Mouse (Mus musculus) left cerebral cortex, adult 18-20 months (tissue): ENCODE measurements at regions not wholly inside any gene's neighbourhood (a gene's known extent, or its start where the extent isn't known, plus 50 kb on each side); places are given as distances from the start of the nearest gene placed in this dataset.

Experiments used
- DNase-seq, 2 experiments: peaks; one replicate each; pipeline ENCODE4 v3.0.0; 2021 to 2022; ENCODE audit warnings: low spot score in 2 of 2, mixed read lengths in 1 of 2

GRCm38 (mm10) chr1:129219098-129219497 is 54.0 kb upstream of the Thsd7b start:
- no peak for DNase-seq

- DNase-seq = no peak
These were observed 64.3 kb upstream of the Thsd7b start for GRCm38 (mm10) chr1:129208806-129209205.

DNA sequence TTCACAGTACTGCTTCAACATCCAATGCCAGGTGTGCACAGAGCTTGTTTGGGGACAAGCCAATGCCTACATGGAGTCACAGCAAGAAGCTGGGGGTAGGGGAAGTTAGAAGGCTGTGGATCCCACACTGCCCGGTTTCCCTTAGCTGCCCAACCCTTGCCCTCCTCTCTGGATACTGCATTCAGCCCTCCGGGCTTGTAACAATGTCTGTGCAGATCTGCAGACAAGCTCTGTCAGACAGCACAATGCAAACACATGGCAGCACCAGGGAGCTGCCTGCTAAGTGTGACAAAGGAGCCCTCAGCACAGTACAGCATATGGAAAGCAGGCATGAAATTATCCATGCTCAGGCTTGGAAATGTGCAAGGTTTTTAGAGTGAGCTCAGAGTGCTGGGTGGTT is 64.7 kb upstream of the Thsd7b start:
- peak; percentile 1 for DNase-seq

- DNase-seq = no peak
These were observed 65.4 kb upstream of the Thsd7b start for GRCm38 (mm10) chr1:129207674-129208073.

DNA sequence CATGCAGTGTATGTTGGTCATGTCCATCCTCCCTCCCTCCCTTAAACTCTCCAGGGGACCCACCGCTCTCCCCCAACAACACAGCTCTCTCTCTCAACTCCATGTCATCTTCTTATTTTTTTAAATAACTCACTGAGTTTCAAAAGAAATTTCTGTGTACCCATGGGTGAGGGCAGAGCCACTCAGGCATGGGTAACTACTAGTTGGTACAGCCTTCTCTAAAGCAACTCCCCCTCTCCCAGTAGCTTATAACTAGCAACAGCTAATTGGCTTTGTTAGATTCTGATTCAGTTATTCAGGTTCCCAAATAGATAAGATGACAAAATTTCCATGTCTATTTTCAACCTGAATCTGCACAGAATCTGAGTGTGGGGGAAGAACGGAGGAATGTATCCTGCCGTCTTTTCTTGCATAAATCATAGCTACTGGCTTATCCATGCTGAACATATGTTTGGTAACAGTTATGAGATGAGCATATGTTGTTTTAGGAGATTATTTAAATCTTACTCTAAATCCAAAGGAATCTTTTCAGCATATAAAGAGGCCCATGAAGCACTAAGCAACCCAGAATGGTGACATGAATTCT is 92.8 kb upstream of the Thsd7b start:
- peak in 1 of 2 experiments; percentile 6 for DNase-seq

GRCm38 (mm10) chr1:129169936-129170335 is 103.2 kb upstream of the Thsd7b start:
- DNase-seq = peak; percentile 59 to 71

DNA sequence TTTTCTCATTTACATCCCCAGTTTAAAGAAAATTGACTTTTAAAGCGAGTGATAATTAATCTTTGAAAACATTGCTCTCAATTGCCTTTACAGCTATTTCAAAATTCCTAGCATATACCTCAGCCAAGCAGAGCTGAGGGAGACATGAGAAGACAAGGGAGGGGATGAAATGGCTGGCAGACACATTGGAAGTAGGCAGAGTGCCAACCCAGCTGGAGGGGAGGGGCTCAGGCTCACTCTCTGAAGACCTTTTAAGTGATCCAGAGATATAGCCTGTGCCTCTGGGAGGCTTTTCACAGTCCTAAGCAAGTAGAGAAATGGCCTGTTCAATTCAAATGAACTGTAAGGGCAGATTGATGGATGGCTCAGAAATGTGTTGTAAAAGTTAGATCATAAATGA is 122.5 kb upstream of the Thsd7b start:
- DNase-seq = no peak

DNA sequence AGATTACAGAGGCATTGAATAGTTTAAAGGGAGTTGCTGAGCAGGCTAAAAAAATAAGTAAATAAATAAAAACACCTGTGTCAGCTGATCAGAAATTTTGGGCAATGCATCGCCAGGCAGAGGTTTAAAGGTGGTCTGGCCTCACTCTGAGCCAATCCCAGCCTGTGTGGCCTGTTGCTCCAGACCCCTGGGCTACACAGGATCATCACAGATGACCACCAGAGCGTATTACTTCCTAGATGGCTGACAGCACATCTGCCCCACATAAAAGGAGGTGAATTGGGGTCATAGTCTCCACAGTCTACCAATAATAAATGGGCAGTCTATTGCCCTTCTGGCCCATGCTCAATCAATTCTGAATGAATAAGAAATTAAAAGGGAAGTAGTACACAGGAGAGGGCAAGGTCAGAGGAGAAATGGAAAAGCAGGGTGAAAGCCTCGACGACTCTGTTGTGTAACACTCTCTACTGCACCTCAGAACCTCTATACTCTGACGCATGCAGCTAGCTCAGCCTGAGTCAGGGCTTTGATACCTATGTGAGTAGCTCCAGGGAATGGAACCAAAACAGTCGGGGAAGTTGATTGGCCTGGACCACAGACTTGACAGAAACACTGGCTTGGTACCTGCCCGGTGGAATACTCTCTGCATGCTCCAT is 124.2 kb upstream of the Thsd7b start:
- no peak for DNase-seq

DNA sequence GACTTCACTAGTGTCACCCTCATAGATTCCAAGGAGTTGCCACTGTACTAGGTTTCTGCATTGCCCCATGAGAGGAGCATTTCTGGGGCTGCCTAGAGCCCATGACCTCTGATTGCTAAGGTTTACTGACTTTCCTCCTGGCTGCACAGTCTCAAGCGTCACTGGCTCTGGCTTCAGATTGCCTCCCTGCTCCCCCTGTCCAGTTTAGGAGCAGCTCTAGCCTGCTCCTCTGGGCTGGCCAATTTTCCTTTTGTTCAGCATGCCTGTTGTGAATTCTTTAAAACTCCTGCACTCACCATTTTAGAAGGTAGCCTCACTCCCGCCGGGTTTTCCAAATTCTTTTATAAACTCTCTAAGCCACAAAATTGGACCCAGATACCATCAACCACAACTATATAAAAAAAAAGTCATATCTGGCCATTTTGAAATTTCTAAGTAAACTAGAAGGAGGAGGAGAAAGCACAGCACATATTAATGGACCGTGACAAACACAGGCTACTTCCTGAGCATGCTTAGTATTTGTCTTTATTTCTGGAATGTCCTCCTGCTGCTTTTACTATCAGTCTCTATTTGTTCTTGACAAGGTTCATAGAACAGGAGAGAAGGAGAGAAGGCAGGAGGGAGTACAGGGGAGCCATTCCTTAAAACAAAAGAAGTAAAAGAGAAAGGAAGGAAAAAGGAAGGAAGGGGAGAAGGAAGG is 126.6 kb upstream of the Thsd7b start:
- no peak for DNase-seq

DNA sequence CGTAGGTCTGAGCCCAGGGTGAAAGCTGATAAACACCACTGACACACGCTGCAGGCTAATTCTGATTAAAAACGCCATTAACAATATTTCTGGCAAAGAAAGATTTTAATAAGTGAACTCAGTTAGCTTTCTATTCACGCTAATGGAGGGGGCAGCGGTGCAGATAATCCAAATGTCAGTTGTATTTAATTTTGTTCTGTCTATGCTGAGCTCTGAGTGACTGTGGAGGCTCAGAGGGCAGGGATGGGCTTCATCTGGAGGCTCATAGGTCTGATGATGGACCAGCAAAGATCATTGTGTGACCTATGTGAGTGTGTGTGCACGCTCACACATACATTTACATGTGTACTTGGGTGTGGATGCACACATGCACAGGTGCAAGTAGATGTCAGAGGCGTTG is 134.3 kb upstream of the Thsd7b start:
- no peak for DNase-seq

- DNase-seq = no peak
These were observed 166.0 kb upstream of the Thsd7b start for GRCm38 (mm10) chr1:129106961-129107557.

DNA sequence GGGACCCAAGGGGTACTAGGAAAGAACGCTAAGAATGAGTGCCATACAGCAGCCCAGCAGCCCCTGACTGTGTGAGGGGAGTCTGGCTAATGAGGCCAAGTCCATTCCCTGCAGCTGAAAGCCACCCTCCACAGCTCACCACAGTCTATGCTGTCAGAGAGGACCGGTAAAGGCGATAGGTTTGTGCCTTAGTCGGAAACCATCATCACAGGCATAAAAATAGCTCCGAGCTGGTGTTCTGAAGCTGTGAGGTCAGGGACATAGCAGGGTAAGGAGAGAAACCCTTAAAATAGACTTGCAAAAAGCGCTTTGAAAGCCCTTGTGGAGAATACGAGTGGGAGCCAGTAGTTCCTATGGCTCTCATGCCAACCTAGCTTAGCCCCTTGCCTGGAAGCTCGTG is 172.1 kb upstream of the Thsd7b start:
- no peak for DNase-seq

- DNase-seq = no peak
These were observed 194.8 kb upstream of the Thsd7b start for GRCm38 (mm10) chr1:129078274-129078673.

DNA sequence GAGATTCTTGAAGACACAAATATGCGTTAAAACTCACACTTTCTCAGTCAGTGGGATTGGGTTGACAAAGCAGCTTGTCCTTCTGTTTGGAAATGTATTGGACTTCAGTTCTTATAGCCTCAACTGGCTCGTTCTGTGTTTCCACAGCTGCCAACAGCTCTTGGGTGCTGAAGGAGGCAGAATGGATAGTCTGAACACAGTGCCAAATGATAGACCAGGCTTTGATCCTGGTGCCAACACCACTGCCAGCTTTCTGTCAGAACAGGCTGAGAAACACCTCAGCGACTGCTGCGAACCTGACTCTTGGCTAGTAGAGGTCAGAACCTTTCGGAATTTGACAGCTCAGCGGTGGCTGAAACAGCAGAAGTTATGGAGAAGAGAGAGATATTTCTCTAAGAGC is 215.9 kb upstream of the Thsd7b start:
- DNase-seq = no peak

- DNase-seq = peak in 1 of 2 experiments; percentile 2
These were observed 217.8 kb upstream of the Thsd7b start for GRCm38 (mm10) chr1:129055252-129055651.

DNA sequence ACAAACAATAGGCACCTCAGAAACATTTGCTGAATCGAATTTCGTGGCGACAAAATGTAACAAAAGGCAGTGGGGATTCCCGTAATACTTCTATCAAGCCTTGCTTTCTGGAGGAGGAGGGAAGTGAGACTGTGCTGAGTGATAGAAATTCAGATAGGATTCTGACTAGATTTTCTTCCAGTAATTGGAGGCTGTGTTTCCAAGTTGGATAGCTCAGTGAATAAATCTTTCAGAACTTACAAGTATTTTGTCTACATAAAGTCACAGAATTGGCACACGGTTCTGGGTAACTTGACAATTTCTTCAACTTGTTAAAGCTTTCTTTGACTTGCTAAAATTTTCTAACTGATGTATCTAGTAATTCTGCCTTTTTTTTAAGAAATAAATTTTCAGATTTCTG is 239.4 kb upstream of the Thsd7b start:
- DNase-seq = no peak

DNA sequence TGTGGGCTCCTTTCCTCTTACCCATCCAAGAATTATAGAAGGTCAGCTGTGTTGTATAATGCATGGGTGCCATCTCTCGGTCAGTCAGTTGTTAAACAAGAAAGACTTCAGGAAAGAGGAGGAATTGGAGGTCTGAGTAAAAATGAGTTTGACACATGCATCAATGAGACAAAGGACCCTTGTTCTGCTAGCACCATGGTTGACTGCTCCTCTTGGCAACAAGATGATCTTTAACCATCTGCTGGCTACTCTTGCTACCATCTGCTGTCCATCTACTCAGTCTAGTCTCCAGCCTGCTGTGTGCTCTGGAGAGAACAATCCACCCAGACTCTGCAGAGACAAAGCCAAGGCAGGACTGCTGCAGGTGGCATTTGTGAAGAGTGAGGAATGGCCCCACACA is 267.2 kb upstream of the Thsd7b start:
- DNase-seq = no peak

DNA sequence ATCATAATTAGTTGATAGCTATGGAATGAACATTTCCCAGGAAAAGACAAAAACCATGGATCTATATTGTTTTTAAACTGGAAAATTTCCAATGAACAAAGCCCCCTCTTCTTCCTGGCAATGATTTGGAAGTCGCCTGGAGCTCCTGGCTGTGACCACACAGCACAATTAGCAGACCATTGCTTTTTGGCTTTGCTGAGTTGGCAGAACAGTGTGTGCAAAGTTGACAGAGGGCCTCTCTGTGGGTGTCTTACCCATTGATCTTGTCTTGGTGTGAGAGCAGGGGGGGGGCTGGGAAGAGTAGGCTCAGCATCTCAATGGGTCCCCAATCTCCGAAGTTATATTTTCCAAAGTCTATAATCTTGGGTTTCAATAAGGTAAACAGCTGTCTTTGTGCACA is 270.8 kb upstream of the Thsd7b start:
- no peak for DNase-seq

GRCm38 (mm10) chr1:129001766-129002165 is 271.3 kb upstream of the Thsd7b start:
- DNase-seq = no peak

DNA sequence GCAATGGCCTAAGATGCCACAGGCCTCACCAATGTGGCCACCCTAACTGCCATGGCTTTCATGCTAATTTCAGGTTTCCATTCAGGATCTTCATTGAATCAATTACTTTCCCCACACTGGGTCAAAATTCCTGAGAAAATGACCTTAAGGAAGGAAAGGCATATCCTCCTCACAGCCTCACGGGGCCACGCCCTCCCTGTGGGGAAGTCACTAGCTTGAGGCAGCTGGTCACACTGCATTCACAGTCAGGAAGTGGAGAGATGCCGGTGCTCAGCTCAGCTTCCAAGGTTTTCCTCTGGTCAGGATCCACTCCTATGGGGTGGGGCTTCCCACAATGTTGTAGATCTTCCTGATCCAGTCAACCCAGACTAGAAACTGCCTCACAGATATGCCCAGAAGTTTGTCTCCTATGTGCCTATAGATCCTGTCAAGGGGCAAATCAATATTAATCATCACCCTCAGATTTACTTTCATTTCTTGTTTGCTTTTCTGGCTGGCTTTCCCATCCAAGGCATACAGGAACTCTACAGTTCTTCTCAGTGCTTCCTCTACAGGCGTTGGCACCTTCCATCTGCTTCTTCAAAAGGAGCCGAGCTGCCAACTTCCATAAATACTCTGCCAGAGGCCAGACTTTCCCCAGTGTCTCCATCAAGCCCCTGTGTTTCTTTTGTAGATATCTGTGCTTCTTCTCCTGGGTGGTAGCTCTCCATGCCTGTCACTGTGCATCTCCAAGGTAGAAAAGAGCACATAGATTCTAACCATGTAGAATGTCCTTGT is 273.2 kb upstream of the Thsd7b start:
- DNase-seq = peak in 1 of 2 experiments; percentile 11

GRCm38 (mm10) chr1:128994655-128995054 is 278.4 kb upstream of the Thsd7b start:
- no peak for DNase-seq
